Mouse (Mus musculus): Measurements from ENCODE around the gene Samd5.
A peak's percentile ranks its signal among the peaks of the same experiment; 100 is the strongest.

Samd5 gene

DNA sequence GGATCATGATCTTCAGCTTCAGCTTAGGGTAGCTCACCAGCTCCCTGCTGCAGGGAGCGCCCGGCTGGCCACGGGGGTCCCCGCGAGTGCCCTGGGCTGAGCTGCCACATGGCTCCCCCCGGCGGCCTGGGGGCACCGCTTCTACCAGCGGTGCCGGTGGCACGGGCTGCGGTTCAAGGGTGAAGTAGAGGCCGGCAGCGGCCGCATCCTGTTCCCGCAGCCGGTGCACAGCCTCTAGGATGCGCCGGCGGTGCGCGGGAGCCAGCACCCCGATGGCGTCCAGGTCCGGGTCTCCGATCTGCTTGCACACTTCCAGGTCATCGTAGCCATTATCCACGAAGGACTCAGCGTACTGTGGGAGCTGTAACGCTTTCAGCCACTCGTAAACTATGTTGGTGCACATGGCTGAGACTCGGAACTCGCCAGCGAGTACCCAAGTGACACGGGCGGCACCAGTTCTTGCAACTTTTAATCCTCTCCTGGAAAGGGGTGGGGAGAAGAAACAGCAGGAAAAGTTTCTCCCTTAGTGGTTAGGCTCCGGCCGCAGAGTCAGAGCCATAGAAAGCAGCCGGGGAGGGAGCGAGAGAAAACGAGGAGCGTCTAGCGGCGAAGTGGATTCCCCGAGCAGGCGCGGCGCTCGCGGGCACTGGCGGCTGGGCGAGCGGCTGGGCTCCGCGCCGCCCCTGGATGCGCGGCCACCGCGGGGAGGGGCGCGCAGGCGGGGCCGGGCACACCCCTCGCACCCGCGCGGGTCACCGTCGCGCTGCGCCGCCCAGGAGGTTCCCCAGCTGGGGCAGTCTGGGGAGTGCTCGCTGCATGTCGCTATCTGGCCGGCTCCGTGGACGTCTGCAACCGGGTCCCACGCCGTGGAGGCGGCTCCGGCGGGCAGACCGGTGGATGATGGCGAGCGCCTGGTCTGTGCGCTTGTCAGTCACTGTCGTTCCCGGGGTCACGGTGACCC, at the start of gene Samd5:
Samd5 (minus strand) TSS at position 648 of the 961 bp plus-strand sequence.
- DNase-seq (ENCODE audit: low read depth, low spot score) = no peak

DNA sequence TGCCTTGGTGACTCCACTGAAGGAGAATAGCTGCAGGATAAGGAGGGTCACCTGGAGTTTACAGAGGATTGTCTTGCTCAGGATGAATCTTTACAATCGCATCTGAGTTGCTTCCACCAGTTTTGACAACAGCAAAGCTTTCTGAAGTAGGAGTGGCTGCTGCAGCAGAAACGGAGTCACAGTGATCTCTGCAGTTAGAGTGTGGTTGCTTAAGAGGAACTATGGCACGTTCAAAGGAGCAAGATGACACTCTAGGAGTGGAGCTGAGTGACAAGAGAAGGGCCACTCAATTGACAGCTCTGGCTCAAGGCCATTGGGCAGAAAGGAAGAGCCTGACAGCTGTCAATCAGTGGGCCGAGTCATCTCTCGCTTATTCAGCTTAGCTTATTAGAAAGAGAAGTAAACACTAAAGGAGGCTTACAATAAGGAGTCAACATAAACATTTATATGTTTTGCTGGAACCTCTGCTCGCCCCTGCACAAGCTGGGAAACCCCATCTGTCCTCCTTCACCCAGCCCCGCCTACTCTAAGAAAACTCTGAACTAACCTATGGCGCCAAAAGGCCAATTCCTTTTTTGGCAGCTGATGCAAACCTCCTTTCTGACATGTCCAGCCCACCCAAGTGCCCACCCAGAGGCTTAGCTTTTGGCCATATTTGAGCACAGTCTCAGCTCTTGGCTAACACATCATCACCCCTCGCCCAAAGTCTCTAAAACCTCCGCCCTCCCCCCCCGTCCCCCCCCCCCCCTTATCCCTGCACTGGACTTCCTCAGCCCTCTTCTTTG, 47.7 kb upstream of the Samd5 start:
- DNase-seq (ENCODE audit: low read depth, low spot score) = no peak

DNA sequence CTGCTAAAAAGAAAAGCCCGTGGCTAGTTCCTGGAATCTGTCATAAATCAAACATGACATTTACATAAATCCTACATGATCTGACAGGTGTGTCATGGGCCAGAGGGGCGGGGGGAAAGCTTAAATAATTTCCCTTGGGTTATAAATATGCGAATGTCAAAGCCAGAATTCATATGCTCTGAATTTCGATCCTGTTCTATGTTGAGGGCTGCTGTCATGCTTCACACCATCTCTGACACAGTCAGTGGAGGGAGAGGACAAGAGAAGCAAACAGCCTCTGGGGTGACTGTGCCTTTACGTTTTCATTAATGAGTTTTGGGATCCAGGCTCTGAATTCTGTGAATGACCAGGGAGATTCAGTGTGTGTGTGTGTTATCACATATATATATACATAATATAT, 45.0 kb upstream of the Samd5 start:
- no peak for DNase-seq (ENCODE audit: low read depth, low spot score)

DNA sequence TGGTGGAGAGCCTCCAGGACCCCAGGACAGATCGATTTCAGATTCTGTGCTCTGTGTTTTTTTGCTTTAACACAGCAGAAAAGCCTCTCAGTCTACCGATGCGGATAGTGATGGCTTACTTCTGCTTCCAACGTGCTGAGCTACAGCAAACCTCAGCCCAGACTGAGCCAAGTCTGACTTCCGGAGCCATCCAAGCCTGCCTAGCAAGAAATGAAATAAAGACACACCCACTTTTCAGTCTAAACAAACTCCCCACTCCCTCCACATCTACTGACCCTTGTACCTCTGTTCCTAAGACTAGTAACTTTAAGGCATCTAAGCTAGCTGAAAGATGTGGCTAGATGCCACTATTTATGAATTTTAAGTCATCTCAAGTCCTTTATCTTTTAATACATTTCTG, 43.1 kb upstream of the Samd5 start:
- no peak for DNase-seq (ENCODE audit: low read depth, low spot score)

DNA sequence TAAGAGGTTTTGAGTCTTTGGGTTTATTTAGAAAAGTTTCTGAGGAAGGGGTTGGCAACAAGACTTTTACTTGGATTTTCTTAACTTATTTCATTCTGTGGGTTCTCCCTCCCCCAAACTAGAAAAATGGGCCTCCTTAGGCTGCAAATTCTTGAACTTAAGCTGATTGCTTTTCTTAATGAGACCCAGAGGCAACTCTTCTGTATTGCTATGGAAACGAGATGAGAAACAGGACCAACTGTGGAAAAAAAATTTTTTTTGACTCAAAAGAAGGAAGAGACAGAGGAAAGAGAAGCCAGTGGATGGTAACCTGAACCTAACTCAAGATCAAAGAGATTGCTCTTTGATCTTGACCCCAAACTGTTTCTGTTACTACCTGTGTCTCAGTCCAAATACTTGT, 29.9 kb upstream of the Samd5 start:
- no peak for DNase-seq (ENCODE audit: low read depth, low spot score)

DNA sequence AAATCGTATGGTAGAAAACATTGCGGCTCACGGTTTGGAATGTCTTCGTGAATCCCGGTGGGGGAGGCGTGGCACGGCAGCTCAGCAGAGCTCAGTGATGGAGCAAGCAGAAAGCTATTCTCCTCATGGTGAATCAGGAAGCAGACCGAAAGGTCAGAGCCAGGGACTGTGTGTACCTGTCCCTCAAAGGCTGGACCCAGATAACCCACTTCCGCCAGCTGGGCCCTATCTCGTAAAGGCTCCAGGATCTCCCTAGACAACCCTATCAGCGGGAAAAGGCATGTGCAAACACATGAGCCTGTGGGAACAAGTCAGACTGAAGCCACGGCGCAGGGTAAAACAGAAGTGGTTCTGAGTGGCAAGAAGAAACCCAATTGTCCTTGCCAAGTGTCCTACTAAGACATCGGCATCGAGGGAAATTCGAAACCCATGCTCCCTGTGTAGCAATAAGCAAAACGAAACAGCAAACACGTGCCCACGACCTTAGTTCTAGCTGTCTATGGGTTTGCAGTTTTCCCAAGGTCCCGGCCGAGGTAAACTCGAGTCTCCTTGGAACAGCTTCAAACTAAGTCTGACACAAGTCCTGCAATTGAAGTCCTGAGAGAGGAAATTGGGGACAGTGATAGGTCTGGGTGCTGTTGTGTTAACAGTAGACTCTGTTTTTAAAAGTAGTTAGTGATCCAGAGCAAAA, 24.2 kb upstream of the Samd5 start:
- no peak for DNase-seq (ENCODE audit: low read depth, low spot score)

DNA sequence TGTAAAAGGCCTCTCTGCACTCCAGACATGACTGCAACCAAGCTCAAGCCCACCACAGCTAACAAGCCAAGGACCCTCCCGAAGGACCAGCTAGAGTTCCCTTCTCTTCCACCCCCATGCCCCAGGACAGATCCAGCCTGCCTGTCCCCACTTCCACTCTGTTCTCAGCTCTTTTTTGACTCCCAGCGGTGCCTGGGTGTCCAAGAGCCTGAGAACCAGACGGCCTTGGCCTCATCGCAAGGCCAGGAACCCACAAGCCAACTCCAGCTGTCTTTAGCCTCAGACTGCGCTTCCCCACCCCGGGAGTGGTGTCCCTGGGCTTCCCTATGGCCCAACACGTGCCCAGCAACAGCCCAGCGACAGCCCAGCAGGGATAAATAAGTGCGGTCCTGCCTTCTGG, 23.1 kb upstream of the Samd5 start:
- no peak for DNase-seq (ENCODE audit: low read depth, low spot score)

DNA sequence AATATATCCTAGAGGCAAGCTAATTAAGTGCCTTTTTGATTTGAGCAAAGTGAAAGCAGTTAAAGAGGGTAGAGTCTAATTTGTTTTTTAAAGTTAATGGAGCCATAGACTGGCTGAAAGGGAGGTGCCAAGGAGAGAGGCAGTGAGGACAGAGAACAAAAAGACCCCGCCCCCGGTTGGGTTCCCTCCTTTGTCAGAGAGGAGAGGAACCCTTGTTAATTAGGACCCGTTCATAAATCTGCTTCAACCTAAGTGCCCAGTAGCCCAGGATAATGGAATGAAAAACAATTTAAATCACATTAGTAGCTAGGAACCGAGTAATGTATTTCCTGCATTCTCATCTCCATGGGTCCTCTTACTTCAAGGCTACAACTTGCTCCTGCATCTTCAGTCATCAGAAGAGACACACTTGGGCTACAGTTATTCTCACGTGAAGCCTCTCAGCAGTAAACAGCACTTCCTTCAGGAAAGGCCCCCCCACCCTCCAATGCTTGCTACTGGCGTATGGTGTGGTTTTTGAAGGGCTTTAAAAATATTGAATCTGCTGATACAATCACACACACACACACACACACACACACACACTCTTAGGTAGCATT, 21.6 kb upstream of the Samd5 start:
- DNase-seq (ENCODE audit: low read depth, low spot score) = no peak

DNA sequence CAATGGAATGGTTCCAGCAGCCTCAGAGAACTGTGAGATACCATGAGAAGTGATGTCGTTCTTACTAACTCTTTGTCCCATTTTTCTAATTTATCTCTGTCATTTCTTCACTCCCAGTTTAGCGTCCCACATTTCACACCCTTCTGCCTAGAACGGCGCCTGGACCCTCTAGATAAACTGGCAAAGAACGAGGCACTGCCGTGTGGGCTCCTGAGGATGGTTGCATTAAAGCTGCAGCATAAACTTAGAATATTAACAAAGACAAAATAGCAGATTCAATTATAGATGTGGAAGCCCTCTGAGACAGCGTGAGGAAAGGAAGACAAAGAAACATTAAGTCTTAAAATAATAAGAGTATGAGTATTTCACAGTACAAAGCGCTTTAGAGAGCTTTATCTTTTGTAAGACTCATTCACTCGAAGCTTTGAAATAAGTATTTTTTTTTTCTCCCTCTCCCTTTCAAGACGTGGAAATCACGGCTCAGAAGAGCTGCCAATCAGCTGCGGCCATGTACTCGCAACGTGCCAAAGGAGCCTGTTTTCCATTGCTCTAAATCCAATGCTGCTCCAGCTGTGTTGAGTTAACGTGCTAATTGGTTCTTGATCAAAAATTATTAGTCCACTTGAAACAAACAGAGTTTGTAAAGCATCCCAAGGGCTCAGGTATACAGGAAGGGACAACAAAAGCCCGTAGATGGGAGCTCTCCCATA, 19.1 kb upstream of the Samd5 start:
- DNase-seq (ENCODE audit: low read depth, low spot score) = no peak

DNA sequence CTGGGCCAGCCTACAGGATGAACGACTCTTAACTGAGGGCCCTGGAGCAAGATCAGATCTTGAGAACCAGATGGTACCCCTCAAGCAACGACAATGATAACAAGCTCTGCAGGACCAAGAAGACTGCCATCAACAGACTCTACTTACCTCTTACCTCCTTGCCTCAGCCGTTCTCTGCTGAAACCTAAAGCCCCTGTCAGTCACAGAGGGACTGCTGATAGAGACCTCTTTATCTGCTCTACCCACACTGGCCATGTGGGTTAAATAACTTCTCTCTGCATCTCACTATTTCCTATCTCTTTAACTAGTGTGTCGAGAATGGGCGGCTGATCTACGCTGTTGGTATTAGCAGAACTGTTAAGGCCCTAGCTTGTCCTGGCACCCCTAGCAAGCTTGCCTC, 5.9 kb upstream of the Samd5 start:
- no peak for DNase-seq (ENCODE audit: low read depth, low spot score)

DNA sequence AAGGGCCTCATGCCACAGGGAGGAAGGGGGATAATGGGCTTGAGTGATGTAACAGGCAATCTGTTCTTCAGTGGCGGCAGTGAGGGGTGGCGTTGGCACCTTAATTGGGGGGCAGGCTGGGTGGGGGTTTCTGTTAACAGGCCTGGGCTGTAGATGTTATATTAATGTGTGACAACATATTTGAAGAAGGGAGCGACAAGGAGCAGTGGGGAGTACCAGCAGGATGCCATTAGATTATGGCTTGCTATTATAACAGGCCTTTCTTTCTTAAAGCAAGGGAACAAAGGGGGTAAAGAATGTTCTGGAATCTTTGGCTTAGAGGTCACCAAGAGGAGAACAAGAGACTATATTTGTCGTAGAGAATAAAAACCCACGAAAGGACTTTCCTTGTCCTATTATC, 4.9 kb upstream of the Samd5 start:
- no peak for DNase-seq (ENCODE audit: low read depth, low spot score)

DNA sequence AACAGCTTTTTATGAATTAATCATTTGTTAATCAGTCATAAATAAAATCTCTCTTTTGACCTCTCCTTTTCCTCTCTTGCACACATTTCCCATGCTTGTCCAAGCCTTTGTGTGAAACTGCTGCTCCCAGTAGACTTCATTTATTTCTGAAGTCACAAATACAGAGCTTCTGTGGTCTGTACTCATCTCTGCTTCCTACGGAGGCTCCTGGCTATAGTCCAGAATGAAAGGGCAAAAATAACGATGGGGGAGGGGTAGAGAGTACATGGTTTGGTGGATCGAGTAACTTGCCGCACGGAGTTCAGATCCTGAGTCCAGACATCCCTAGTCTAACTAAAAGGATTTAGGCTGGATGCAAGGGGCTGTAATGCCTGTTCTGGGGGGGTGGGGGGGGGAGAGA, 3.1 kb upstream of the Samd5 start:
- DNase-seq (ENCODE audit: low read depth, low spot score) = no peak

DNA sequence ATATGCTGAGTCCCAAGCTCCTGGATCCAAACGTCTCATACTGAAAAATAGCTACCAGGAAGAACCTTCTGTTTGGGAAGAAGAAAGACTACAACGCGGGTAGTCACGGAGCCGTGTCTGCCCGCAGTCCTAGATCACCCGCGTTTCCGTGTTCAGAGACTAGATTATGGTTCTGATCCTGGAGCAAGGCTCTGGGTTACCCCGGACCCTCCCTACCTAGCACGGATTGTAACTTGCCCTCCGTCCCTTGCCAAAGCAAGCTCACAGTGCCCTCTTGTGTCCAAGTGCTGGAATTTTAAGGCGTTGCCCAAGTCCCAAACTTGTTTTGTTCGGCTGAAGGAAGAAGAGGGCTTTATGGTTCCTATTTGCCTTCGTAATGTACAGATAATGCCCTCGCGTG, 1.9 kb upstream of the Samd5 start:
- peak; percentile 61 for DNase-seq (ENCODE audit: low read depth, low spot score)

DNA sequence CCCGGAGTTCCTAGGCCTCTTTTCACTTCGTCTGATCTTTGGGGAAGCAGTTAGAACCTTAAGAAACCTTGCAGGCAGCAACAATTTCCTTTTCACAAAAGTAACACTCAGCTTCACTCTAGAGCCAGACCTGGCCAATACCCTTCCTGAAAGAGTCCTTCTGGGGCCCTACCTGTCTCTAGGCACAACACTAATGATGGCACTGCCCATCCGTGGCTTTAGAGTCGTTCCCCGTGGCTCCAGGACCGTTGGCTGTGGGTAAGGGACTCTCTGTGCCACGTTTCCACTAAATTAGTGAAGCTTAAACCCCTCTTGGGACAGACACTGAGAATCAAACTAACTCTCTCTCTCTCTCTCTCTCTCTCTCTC, 1.4 kb upstream of the Samd5 start:
- DNase-seq (ENCODE audit: low read depth, low spot score) = no peak

DNA sequence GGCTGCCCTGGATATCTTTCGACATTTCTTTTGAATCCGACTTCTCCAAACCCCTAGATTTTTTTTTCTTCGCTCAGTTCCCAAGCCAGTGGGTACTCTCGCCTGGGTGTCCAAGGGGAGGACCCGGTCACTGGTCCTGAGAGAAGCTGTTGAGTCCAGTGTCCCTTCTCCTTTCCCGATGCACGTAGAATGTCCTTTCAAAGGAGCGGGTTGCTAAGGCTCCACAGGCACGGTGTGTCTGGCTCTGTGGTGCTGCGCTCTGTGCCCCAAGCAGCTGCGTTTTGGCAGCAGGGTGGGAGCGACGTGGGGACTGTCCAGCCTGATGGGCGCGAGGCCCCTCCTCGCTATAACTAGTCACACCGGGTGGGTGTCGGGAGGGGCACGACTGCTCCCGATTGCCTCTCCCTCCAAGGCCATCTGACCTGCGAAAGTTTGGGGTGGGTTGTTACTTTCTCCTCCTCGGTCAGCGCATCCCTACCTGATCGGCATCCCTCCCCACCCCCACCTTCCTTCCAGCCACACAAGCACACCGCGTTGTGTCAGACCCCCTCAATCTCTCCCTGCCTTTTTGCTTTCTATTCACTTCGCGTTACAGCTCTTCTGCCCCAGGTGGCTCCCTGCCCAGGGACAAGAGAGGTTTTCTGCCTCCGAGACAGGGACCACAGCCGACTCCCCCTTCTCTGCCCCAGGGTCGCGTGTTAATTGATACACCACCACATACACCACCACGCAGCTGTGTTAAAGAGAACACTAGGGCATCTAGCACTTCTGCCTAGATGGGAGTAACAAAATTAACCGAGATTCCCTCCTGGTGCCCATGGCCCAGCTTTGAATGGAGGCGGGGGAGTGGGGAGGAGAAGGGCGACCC, 776 bp upstream of the Samd5 start:
- DNase-seq (ENCODE audit: low read depth, low spot score) = no peak

DNA sequence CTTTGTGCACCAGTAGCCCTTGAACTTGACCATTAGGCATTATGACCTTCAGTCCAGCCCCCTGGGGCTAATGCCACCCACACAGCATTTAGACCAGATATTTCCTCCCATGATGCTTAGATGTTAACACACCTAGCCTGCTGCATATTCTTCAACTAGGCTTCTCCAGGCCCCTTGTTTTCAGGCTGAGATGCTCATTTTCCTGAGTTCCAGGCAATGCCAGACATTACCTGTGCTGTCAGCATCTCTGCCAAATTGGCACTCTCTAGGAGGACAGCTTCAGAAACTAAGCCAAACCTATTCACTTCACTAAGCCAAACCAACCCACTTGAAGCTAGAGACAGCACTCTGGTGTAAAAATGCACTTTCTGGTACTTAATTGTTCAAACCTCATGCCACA, 1.7 kb downstream of the Samd5 start:
- no peak for DNase-seq (ENCODE audit: low read depth, low spot score)

DNA sequence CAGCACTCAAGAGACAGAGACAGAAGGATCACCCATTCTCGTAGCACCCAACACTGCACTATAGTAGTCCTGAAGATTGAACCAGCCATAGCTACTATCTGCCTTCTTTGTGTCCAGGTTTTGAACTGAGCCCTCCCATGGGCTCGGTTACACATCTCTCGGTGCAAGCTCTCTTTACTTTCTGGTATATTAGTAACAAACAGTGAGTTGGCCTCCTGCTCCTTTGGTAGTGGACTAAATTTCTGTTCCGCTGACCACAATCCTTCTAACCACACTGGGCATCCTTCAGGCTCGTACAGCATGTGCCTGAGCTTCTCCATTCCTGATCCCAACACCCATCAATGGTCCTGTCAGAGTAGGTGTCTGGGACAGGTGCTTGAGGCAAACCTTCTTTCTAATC, 2.3 kb downstream of the Samd5 start:
- DNase-seq (ENCODE audit: low read depth, low spot score) = no peak

DNA sequence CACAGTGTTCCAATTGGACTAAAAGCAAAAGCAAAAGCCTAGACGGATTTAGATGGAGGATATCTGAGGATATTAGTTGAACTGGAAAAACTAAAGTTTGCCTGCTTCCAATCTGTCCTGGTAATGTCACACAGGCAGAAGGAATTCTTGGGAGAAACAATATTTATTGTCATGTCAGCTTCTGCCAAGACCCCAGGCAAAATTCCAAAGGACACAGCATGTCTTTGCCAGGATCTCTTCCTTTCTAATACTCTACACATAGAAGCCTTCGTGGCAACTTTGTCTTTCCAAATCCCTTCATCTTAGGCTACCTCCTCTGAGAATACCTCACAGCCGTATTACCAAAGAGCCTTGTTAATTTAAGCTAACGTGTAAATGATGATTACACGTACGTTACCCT, 4.7 kb downstream of the Samd5 start:
- no peak for DNase-seq (ENCODE audit: low read depth, low spot score)

DNA sequence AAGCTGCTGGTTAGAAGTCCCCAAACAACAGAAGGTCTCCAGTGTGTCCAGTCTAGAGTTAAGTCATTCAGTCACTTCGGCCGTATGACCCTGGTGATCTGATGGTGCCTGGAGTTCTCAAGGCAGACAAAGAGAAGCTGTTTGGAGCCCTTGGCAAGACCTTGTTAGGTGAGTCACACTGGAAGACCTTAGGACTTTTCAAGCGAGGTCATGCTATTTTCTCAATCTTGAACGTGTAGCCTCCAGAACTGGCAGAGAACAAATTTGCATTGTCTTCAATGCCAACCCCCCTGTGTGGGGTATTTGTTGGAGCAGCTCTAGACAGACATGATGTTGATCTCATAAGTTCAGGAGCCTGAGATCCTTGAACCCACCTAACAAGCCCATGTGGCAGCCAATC, 6.2 kb downstream of the Samd5 start:
- DNase-seq (ENCODE audit: low read depth, low spot score) = no peak

DNA sequence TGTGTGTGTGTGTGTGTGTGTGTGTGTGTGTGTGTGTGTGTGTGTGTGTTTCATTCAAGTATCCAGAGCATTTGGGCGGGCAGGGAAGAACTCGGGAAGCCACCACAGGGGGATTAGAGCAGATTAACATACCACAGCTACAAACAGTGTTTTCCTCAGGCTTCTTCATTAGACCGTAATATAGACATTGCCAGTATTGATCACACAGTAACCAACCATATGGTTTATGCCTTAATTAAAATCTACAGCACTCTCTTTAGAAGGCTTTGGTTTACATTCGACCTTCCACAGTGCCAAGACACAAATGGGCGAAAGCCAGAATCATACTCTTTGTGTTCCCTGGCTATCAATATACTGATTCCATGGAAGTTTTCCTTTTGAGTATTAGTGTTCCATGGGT, 22.1 kb downstream of the Samd5 start:
- DNase-seq (ENCODE audit: low read depth, low spot score) = no peak
